Mouse (Mus musculus) liver, postnatal 0 days (tissue): Measurements from ENCODE around the gene Casz1.

Source experiments
- CTCF ChIP-seq: sonication (generic); IDR thresholded peaks from 2 replicates; pipeline ENCODE4 v1.5.1; 2016; ENCODE audit warnings: antibody characterized with exemption, low read depth
- EP300 ChIP-seq: IDR thresholded peaks from 2 replicates; pipeline ENCODE4 v1.6.1; 2016; ENCODE audit warnings: antibody characterized with exemption, low read depth, mild to moderate bottlenecking

DNA sequence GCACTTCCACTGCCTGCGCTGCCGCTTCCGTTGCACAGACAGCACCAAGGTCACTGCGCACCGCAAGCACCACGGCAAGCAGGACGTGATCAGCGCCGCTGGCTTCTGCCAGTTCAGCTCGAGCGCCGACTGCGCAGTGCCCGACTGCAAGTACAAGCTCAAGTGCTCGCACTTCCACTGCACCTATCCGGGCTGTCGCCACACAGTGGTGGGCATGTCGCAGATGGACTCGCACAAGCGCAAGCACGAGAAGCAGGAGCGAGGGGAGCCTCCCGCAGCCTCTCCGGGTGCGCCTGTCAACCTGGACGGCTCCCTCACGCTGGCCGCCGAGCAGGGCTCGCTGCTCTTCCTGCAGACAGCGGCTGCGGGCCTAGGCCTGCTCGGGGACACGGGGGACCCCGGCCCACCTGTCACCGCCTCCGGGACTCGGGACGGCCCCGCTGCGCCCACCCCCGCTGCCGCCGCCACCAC, 147.6 kb downstream of the Casz1 start:
- TF ChIP-seq EP300: no peak
- TF ChIP-seq CTCF: 0 out of 2 replicates have a peak, but pooled peaks have one; percentile 4
